Mouse (Mus musculus): ENCODE measurements at regions not wholly inside any gene's neighbourhood (a gene's known extent, or its start where the extent isn't known, plus 50 kb on each side); places are given as distances from the start of the nearest gene placed in this dataset.

- Histone ChIP-seq H3K4me3 (ENCODE audit: insufficient read depth, poor library complexity, severe bottlenecking) (no peak overlapping the region), H3K27me3 (ENCODE audit: control insufficient read depth, insufficient read depth, insufficient read length) (peaks cover 55% of the 10 kb centered on the region)
Observed at GRCm38 (mm10) chr4:148723208-148723607, 80.1 kb downstream of the Gm572 start.

DNA sequence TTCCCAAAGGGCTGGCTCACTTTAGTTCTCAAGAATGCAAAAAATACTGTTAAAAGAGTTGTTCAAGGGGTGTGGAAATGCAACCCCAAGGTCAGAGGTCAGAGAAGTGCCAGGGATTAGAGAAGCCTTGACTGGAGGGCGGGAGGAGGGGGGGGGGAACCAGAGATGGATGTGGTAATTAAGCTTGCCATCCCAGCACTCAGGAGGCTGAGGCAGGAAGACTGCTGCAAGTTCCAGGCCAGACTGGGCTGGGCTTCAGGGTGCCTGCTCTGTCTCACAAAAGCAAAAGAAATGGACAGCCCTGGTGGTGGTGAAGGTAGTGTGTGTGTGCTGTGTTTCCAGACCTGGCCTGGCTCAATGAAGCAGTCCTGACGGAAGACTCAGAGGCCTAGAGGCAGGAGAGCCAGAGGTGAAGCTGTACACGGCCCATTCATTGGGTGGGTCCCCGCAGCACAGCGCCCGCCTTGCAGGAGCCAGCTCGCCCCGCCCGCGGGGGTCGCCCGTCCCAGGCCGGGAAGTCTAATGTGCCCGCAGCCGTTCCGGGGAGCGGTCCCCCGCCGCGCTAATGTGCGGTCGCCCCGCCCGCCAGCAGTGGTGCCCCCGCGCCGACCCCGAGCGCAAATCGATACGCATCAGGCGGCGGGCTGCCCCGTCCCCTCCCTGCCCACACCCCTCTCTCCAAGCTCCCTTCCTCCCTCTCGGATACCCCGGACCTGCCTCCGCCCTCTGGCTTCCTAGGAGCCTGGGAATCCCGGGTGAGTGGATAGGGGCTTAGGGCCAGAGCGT is 80.1 kb upstream of the Casz1 start:
- Histone ChIP-seq H3K4me3 (ENCODE audit: insufficient read depth, poor library complexity, severe bottlenecking) (no peak overlapping the region), H3K79me2 (ENCODE audit: control insufficient read depth, insufficient read depth) (no peaks in the 10 kb centered on the region), H3K79me3 (ENCODE audit: low read depth) (no peaks in the 10 kb centered on the region), H3ac (ENCODE audit: control insufficient read depth, insufficient read length, low read depth) (no peak overlapping the region), H3K27me3 (ENCODE audit: control insufficient read depth, insufficient read depth, insufficient read length) (peaks cover 64% of the 10 kb centered on the region), H3K36me3 (ENCODE audit: control insufficient read depth, insufficient read depth) (no peaks in the 10 kb centered on the region)
- no peak for TF ChIP-seq MYOG (IDR thresholded peaks at IDR 0.05; ENCODE audit: control insufficient read depth, extremely low read depth, insufficient read length)
- no peak for TF ChIP-seq MYOD1 (IDR thresholded peaks at IDR 0.05; ENCODE audit: control insufficient read depth, insufficient read length, low read depth)
- TF ChIP-seq USF1 (IDR thresholded peaks at IDR 0.05; ENCODE audit: low read depth): no peak
- no peak for TF ChIP-seq CTCF (IDR thresholded peaks at IDR 0.05; ENCODE audit: control insufficient read depth, insufficient read depth, insufficient read length)
- no peak for TF ChIP-seq MAX (IDR thresholded peaks at IDR 0.05)
- TF ChIP-seq CEBPB (IDR thresholded peaks at IDR 0.05; ENCODE audit: low read depth): no peak
- TF ChIP-seq FOSL1 (IDR thresholded peaks at IDR 0.05; ENCODE audit: insufficient read depth, low read length, poor library complexity, severe bottlenecking): no peak

More at GRCm38 (mm10) chr4:148723208-148723607, 80.1 kb downstream of the Gm572 start:
- H3ac ChIP-seq (ENCODE audit: control insufficient read depth, insufficient read length, low read depth): no peak overlapping the region
- no peak for TF ChIP-seq USF1 (IDR thresholded peaks at IDR 0.05; ENCODE audit: low read depth)
- no peak for TF ChIP-seq MAX (IDR thresholded peaks at IDR 0.05)
- TF ChIP-seq MYOG (IDR thresholded peaks at IDR 0.05; ENCODE audit: control insufficient read depth, extremely low read depth, insufficient read length): no peak
- TF ChIP-seq CTCF (IDR thresholded peaks at IDR 0.05; ENCODE audit: control insufficient read depth, insufficient read depth, insufficient read length): no peak
- TF ChIP-seq FOSL1 (IDR thresholded peaks at IDR 0.05; ENCODE audit: insufficient read depth, low read length, poor library complexity, severe bottlenecking): no peak
- no peak for TF ChIP-seq MYOD1 (IDR thresholded peaks at IDR 0.05; ENCODE audit: control insufficient read depth, insufficient read length, low read depth)
- no peak for TF ChIP-seq CEBPB (IDR thresholded peaks at IDR 0.05; ENCODE audit: low read depth)
- no peaks in the 10 kb centered on the region for H3K79me3 ChIP-seq (ENCODE audit: low read depth)
- H3K36me3 ChIP-seq (ENCODE audit: control insufficient read depth, insufficient read depth): no peaks in the 10 kb centered on the region
- no peaks in the 10 kb centered on the region for H3K79me2 ChIP-seq (ENCODE audit: control insufficient read depth, insufficient read depth)

DNA sequence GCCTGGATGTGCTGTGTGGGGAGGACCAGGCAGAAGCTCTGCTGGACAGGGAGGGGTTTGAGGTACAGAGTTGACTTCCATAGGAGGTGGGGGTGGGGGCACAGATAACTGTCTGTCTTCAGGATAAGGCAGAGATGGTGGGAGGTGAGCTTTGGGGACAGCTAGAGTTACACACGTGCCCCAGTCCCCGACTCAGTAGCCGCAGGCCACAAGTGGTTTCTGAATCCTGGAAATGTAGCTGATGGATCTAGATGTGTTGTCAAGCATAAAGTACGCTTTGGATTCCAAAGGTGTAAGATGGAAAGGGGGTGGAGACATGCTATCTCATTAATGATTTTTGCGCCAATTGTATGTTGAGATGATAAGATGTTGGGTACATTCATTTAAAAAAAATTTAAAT is 75.4 kb upstream of the Casz1 start:
- Histone ChIP-seq H3K27me3 (ENCODE audit: control insufficient read depth, insufficient read depth, insufficient read length) (peaks cover 77% of the 10 kb centered on the region), H3ac (ENCODE audit: control insufficient read depth, insufficient read length, low read depth) (no peak overlapping the region), H3K36me3 (ENCODE audit: control insufficient read depth, insufficient read depth) (no peaks in the 10 kb centered on the region), H3K79me2 (ENCODE audit: control insufficient read depth, insufficient read depth) (no peaks in the 10 kb centered on the region), H3K4me3 (ENCODE audit: insufficient read depth, poor library complexity, severe bottlenecking) (no peak overlapping the region), H3K79me3 (ENCODE audit: low read depth) (no peaks in the 10 kb centered on the region)
- TF ChIP-seq CTCF (IDR thresholded peaks at IDR 0.05; ENCODE audit: control insufficient read depth, insufficient read depth, insufficient read length) (no peak), FOSL1 (IDR thresholded peaks at IDR 0.05; ENCODE audit: insufficient read depth, low read length, poor library complexity, severe bottlenecking) (no peak), USF1 (IDR thresholded peaks at IDR 0.05; ENCODE audit: low read depth) (no peak), MYOG (IDR thresholded peaks at IDR 0.05; ENCODE audit: control insufficient read depth, extremely low read depth, insufficient read length) (no peak), MAX (IDR thresholded peaks at IDR 0.05) (no peak), CEBPB (IDR thresholded peaks at IDR 0.05; ENCODE audit: low read depth) (no peak), MYOD1 (IDR thresholded peaks at IDR 0.05; ENCODE audit: control insufficient read depth, insufficient read length, low read depth) (no peak)

- Histone ChIP-seq H3K4me3 (ENCODE audit: insufficient read depth, poor library complexity, severe bottlenecking) (no peak overlapping the region), H3ac (ENCODE audit: control insufficient read depth, insufficient read length, low read depth) (no peak overlapping the region), H3K79me3 (ENCODE audit: low read depth) (no peaks in the 10 kb centered on the region), H3K27me3 (ENCODE audit: control insufficient read depth, insufficient read depth, insufficient read length) (peaks cover 74% of the 10 kb centered on the region), H3K79me2 (ENCODE audit: control insufficient read depth, insufficient read depth) (no peaks in the 10 kb centered on the region), H3K36me3 (ENCODE audit: control insufficient read depth, insufficient read depth) (no peaks in the 10 kb centered on the region)
- TF ChIP-seq MYOD1 (IDR thresholded peaks at IDR 0.05; ENCODE audit: control insufficient read depth, insufficient read length, low read depth): no peak
- TF ChIP-seq MYOG (IDR thresholded peaks at IDR 0.05; ENCODE audit: control insufficient read depth, extremely low read depth, insufficient read length): no peak
- TF ChIP-seq FOSL1 (IDR thresholded peaks at IDR 0.05; ENCODE audit: insufficient read depth, low read length, poor library complexity, severe bottlenecking): no peak
- no peak for TF ChIP-seq MAX (IDR thresholded peaks at IDR 0.05)
- TF ChIP-seq CEBPB (IDR thresholded peaks at IDR 0.05; ENCODE audit: low read depth): no peak
- TF ChIP-seq CTCF (IDR thresholded peaks at IDR 0.05; ENCODE audit: control insufficient read depth, insufficient read depth, insufficient read length): no peak
- no peak for TF ChIP-seq USF1 (IDR thresholded peaks at IDR 0.05; ENCODE audit: low read depth)
Observed at GRCm38 (mm10) chr4:148731586-148731985, 72.6 kb upstream of the Casz1 start.

DNA sequence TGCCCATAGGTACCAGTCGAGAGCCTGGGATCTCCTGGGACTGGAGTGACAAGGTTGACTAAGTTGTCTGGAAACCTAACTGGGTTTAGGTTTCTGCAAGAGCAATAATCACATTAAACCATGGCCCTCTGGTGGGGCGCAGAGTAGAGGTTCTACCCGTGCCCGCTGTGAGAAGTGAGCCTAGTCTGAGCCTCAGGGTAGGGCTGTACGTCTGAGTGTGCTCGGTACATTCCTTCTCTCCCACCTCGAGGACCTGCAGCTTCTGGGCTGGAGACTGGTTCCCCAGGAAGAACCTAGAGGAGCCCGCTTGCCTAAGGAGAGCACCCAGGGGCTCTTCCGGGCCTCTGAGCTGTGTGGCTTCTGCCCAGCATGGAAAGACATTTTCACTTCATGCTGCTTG is 70.2 kb upstream of the Casz1 start:
- TF ChIP-seq FOSL1 (IDR thresholded peaks at IDR 0.05; ENCODE audit: insufficient read depth, low read length, poor library complexity, severe bottlenecking) (no peak), MAX (IDR thresholded peaks at IDR 0.05) (no peak), MYOG (IDR thresholded peaks at IDR 0.05; ENCODE audit: control insufficient read depth, extremely low read depth, insufficient read length) (no peak), CEBPB (IDR thresholded peaks at IDR 0.05; ENCODE audit: low read depth) (no peak), MYOD1 (IDR thresholded peaks at IDR 0.05; ENCODE audit: control insufficient read depth, insufficient read length, low read depth) (no peak)
- H3ac ChIP-seq (ENCODE audit: control insufficient read depth, insufficient read length, low read depth): no peak overlapping the region
- peaks cover 68% of the 10 kb centered on the region for H3K27me3 ChIP-seq (ENCODE audit: control insufficient read depth, insufficient read depth, insufficient read length)
- H3K79me3 ChIP-seq (ENCODE audit: low read depth): no peaks in the 10 kb centered on the region
- no peaks in the 10 kb centered on the region for H3K36me3 ChIP-seq (ENCODE audit: control insufficient read depth, insufficient read depth)
- H3K79me2 ChIP-seq (ENCODE audit: control insufficient read depth, insufficient read depth): no peaks in the 10 kb centered on the region
- no peak overlapping the region for H3K4me3 ChIP-seq (ENCODE audit: insufficient read depth, poor library complexity, severe bottlenecking)
